Mouse (Mus musculus) intestine, embryonic 15.5 days (tissue): Measurements from ENCODE around the gene Enox2. TPM values are rescaled to one million over a fixed set of nuclear protein-coding genes. Genes with fewer than 3 reads are reported as not detected.

Experiments used
- polyA plus RNA-seq: library from polyadenylated mRNA; unstranded; fragments of >200 nt; fragmentation: Nextera tagmentation; extraction: Ambion mirVana; gene quantifications from 2 replicates; pipeline ENCODE4 v1.2.1, GENCODE M21; 2015

Gene Enox2
- polyA plus RNA-seq, 1 experiment from 2014 or later, result 8.6 TPM

Other genes with a start within 250 kb of the Enox2 start
- gene Arhgap36, start 175.7 kb upstream of the Enox2 start, polyA plus RNA-seq, result 1.5 and 2.3 TPM in 2 replicates